Mouse (Mus musculus) liver, postnatal 0 days (tissue): Measurements from ENCODE around the gene Olfr218. TPM values are rescaled to one million over a fixed set of nuclear protein-coding genes. Genes with fewer than 3 reads are reported as not detected.
"Not testable (repeated sequence)": the region's sequence is repeated elsewhere in the genome, so short reads cannot be mapped to it uniquely, and the experiment has no call there.

Experiments
- ATAC-seq: fragments of 200-750 bp; cut with Nextera tagmentation; 2 replicates; pipeline ENCODE4 v1.8.0; 2017; ENCODE audit warnings: mild to moderate bottlenecking, moderate library complexity
- DNase-seq: peaks from one replicate; pipeline ENCODE4 v3.0.0-alpha.2; 2016
- H3K27ac ChIP-seq: fragments of 300-500 bp; sonication (generic); 2 replicates; pipeline ENCODE4 v1.5.1; 2014; ENCODE audit warnings: antibody characterized with exemption, moderate library complexity, mild to moderate bottlenecking, low read depth
- H3K27me3 ChIP-seq: fragments of 300-500 bp; sonication (generic); 2 replicates; pipeline ENCODE4 v1.6.1; 2014; ENCODE audit warnings: low read length, control low read depth, mixed read lengths; ENCODE audit not compliant: insufficient read depth
- H3K36me3 ChIP-seq: fragments of 300-500 bp; sonication (generic); replicated peaks from 2 replicates; pipeline ENCODE4 v1.6.1; 2014; ENCODE audit warnings: mild to moderate bottlenecking, control low read depth, low read length, moderate library complexity, mixed read lengths; ENCODE audit not compliant: insufficient read depth
- H3K4me1 ChIP-seq: fragments of 300-500 bp; sonication (generic); 2 replicates; pipeline ENCODE4 v1.6.1; 2014; ENCODE audit warnings: antibody characterized with exemption, mild to moderate bottlenecking, control low read depth; ENCODE audit not compliant: insufficient read depth
- H3K4me2 ChIP-seq: fragments of 300-500 bp; sonication (generic); 2 replicates; pipeline ENCODE4 v1.6.1; 2014; ENCODE audit warnings: low read depth, mild to moderate bottlenecking, low read length, moderate library complexity, mixed read lengths
- H3K4me3 ChIP-seq: fragments of 300-500 bp; sonication (generic); 2 replicates; pipeline ENCODE4 v1.5.1; 2014; ENCODE audit warnings: low read depth, low read length
- H3K9ac ChIP-seq: fragments of 300-500 bp; sonication (generic); replicated peaks from 2 replicates; pipeline ENCODE4 v1.6.1; 2014; ENCODE audit warnings: mild to moderate bottlenecking, moderate library complexity
- H3K9me3 ChIP-seq: fragments of 300-500 bp; sonication (generic); 2 replicates; pipeline ENCODE4 v1.6.1; 2016; ENCODE audit warnings: mild to moderate bottlenecking, control low read depth, low read length, mixed read lengths
- CTCF ChIP-seq: sonication (generic); IDR thresholded peaks from 2 replicates; pipeline ENCODE4 v1.5.1; 2016; ENCODE audit warnings: antibody characterized with exemption, low read depth
- EP300 ChIP-seq: IDR thresholded peaks from 2 replicates; pipeline ENCODE4 v1.6.1; 2016; ENCODE audit warnings: antibody characterized with exemption, low read depth, mild to moderate bottlenecking
- WGBS: fragments of 180-500 bp; shearing (Covaris S2); extraction: QIAGEN DNeasy Blood & Tissue Kit; methylation state at CpG from one replicate; pipeline ENCODE4 v1.1.7; 2014; ENCODE audit not compliant: insufficient replicate concordance; 5-methylcytosine and 5-hydroxymethylcytosine counted together
- polyA plus RNA-seq: library from polyadenylated mRNA; unstranded; fragments of >200 nt; fragmentation: Nextera tagmentation; extraction: Ambion mirVana; gene quantifications from 2 replicates; pipeline ENCODE4 v1.2.1, GENCODE M21; 2015

Olfr218 gene
- polyA plus RNA-seq, 1 experiment from 2014 or later, result not detected

GRCm38 (mm10) chr1:173216481-173216880 lies 18.9 kb downstream of the Olfr218 start:
- H3K4me2 ChIP-seq, result no peak overlapping the region
- H3K36me3 ChIP-seq, result no peaks in the 10 kb centered on the region
- no peak overlapping the region for H3K4me3 ChIP-seq
- TF ChIP-seq EP300 (no peak), CTCF (no peak)
- ATAC-seq, result no peak
- 81% methylated on average over 3 of the region's 3 CpGs for WGBS
- DNase-seq, result no peak
- no peak overlapping the region for H3K27ac ChIP-seq
- H3K9me3 ChIP-seq, result no peaks in the 10 kb centered on the region
- no peaks in the 10 kb centered on the region for H3K27me3 ChIP-seq
- H3K4me1 ChIP-seq, result no peaks in the 10 kb centered on the region
- H3K9ac ChIP-seq, result no peak overlapping the region

GRCm38 (mm10) chr1:173227081-173227480 lies 29.5 kb downstream of the Olfr218 start, which contains the start of gene Fcer1a:
Gene Fcer1a, minus strand, starts transcription at chr1:173227214.
- WGBS, result 52% methylated on average over 2 of the region's 2 CpGs
- DNase-seq (no peak), ATAC-seq (no peak)
- no peaks in the 10 kb centered on the region for H3K9me3 ChIP-seq
- H3K4me1 ChIP-seq, result no peaks in the 10 kb centered on the region
- H3K9ac ChIP-seq, result no peak within 1 kb of the TSS
- no peak within 1 kb of the TSS for H3K4me2 ChIP-seq
- TF ChIP-seq EP300, result no peak
- TF ChIP-seq CTCF, result no peak
- no peaks in the 10 kb centered on the region for H3K27me3 ChIP-seq
- no peak within 1 kb of the TSS for H3K27ac ChIP-seq
- no peak within 1 kb of the TSS for H3K4me3 ChIP-seq
- no peaks in the 10 kb centered on the region for H3K36me3 ChIP-seq

GRCm38 (mm10) chr1:173237004-173237403 lies 39.4 kb downstream of the Olfr218 start:
- 74% methylated on average over 1 of the region's 1 CpGs for WGBS
- not testable (repeated sequence) for ATAC-seq, H3K27me3 ChIP-seq, H3K4me1 ChIP-seq, H3K9ac ChIP-seq, H3K36me3 ChIP-seq, H3K9me3 ChIP-seq, H3K4me2 ChIP-seq, DNase-seq, H3K4me3 ChIP-seq, H3K27ac ChIP-seq

GRCm38 (mm10) chr1:173249888-173250287 lies 52.3 kb downstream of the Olfr218 start:
- Histone ChIP-seq H3K4me1 (no peaks in the 10 kb centered on the region), H3K9ac (no peak overlapping the region), H3K36me3 (no peaks in the 10 kb centered on the region), H3K27ac (no peak overlapping the region), H3K9me3 (no peaks in the 10 kb centered on the region), H3K4me2 (no peak overlapping the region), H3K4me3 (no peak overlapping the region), H3K27me3 (no peaks in the 10 kb centered on the region)
- TF ChIP-seq CTCF, result no peak
- no peak for TF ChIP-seq EP300
- no peak for ATAC-seq
- 74% methylated on average over 3 of the region's 3 CpGs for WGBS
- DNase-seq, result no peak

Other genes starting within 250 kb of the Olfr218 start
- 0.12 and 0.16 TPM in 2 replicates for gene Olfr16, start 247.4 kb upstream of the Olfr218 start, polyA plus RNA-seq
- gene Olfr1408, start 60.4 kb upstream of the Olfr218 start, polyA plus RNA-seq, result not detected in 2 replicates
- gene Olfr1406, start 7.2 kb upstream of the Olfr218 start, polyA plus RNA-seq, result not detected in 2 replicates
- gene Olfr1404, start 14.6 kb downstream of the Olfr218 start, polyA plus RNA-seq, result not detected in 2 replicates
- 0.32 and 0.34 TPM in 2 replicates for gene Fcer1a, start 29.4 kb downstream of the Olfr218 start, polyA plus RNA-seq
- gene Olfr418, start 68.2 kb downstream of the Olfr218 start, polyA plus RNA-seq, result not detected in 2 replicates
- not detected in 2 replicates for gene Mptx2, start 80.0 kb downstream of the Olfr218 start, polyA plus RNA-seq
- gene Ackr1, start 135.9 kb downstream of the Olfr218 start, polyA plus RNA-seq, result 16.9 and 21.8 TPM in 2 replicates
- gene Aim2, start 153.1 kb downstream of the Olfr218 start, polyA plus RNA-seq, result 4.6 and 4.7 TPM in 2 replicates
- 0.49 and 0.61 TPM in 2 replicates for gene Cadm3, start 169.9 kb downstream of the Olfr218 start, polyA plus RNA-seq